Mouse (Mus musculus): ENCODE data around the gene Ppp1r14d.

Ppp1r14d gene

GRCm38 (mm10) chr2:119172862-119173576 lies 56.7 kb downstream of the Ppp1r14d start:
- no peak for DNase-seq (ENCODE audit: low read depth, low spot score)

- no peak for DNase-seq (ENCODE audit: low read depth, low spot score)
Measured at GRCm38 (mm10) chr2:119172446-119172845, 57.3 kb downstream of the Ppp1r14d start.

- DNase-seq (ENCODE audit: low read depth, low spot score): no peak
Measured at GRCm38 (mm10) chr2:119171574-119171973, 58.1 kb downstream of the Ppp1r14d start.

- no peak for DNase-seq (ENCODE audit: low read depth, low spot score)
Measured at GRCm38 (mm10) chr2:119170282-119170681, 59.4 kb downstream of the Ppp1r14d start.

Measured in A20 (cell line).